Mouse (Mus musculus): ENCODE measurements around the gene Anapc15-ps. TPM values are rescaled to one million over a fixed set of nuclear protein-coding genes. Genes with fewer than 3 reads are reported as not detected.

The Anapc15-ps gene
- total RNA-seq, 2 experiments from 2014 or later: not detected

DNA sequence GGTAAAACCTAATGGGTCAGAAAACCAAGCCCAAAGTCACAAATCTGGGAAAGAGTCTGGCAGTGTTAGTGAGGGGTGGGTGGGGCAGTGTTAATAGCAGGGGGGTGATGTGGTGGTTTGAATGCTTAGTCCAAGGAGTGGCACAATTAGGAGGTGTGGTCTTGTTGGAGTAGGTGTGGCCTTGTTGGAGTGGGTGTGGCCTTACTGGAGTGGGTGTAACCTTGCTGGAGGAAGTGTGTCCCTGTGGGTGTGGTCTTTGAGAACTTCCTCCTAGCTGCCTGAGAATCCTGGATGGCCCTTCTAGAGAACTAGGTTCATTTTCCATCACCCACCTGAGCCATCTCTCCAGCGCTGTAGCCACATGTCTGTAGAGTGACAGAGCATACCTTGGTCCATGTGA is 16.6 kb upstream of the Anapc15-ps start:
- no peak for DNase-seq

DNA sequence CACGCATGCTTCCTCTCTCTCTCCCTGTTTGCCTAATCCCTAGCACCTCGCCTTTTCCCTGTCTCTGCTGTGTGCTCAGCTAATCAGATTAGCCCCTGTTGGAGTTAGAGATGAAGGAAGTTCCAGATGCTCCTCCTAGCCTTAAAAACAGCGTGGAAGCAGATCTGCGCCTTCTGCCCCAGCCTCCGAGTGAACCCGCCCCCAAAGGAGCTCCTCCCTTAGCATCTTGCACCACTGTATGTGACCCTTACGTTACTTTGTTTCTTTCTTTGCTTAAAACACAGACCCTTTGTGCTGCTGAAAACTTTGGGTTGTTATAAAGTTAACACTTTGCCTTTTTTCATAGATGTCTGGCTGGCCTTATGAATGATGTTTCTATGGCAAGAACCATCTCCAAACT is 15.8 kb upstream of the Anapc15-ps start:
- no peak for DNase-seq

DNA sequence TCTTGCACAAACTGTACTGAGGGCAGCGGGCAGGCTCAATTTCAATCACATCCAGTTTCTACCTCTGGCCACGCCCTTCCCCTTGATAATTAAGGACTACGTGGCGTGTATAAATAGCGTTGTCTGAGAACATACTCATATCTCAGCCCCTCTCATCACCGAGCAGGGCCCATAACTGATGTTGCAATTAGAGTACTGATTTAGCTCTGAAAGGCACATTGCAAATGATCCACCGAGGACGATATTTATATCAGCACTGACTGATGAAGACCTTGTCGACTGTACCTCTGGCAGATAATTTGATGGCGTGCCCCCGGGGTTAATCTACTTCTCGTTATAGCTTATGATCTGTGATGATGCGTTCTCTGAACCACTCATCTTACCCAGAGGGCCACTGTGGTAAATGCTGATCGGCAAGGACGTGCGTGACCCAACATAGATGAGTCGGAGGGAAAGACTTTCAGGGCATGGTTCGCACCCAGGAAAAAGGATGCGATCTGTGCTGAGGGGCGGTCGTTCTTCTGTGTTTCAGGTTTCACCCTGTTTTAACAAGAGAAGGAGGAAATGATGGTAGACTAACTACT is 14.4 kb upstream of the Anapc15-ps start:
- DNase-seq: no peak

GRCm38 (mm10) chr10:95686041-95686440 is 12.8 kb upstream of the Anapc15-ps start:
- no peak for DNase-seq

DNA sequence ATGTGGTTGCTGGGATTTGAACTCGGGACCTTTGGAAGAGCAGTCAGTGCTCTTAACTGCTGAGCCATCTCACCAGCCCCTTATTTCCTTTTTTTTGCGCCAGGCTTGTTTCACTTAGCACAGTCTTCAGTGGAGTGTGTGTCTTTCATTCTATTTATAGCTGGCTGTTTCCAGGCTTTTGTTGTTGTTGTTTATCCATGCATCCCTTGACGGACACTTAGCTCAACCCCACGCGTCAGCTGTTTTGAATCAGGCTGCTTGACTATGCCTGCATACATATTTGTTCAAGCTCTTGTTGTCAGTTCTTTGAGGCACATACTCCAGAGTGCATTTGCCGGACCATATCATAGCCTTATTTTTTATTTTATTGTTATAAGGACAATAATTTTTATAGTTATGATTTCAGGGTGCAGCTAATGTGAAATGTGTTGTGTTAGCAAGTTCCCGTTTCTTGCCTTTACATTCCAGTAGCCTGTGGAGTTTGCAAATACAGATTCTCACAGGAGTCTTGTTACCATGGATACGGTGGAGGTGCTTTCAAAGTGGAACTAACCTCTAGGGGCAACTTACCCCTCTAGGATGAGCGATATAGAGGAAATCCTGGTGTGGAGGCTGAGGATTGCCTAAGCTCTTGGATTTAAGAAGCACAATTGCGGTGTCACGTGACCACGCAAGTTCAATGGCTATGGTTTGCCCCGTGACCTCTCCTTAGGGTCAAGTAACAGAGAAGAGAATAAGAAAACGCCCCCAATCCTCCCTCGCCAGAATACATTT is 11.7 kb upstream of the Anapc15-ps start:
- DNase-seq: no peak

- DNase-seq: no peak
Observed at GRCm38 (mm10) chr10:95684250-95684649, 11.0 kb upstream of the Anapc15-ps start.

GRCm38 (mm10) chr10:95683735-95684134 is 10.5 kb upstream of the Anapc15-ps start:
- DNase-seq: no peak

GRCm38 (mm10) chr10:95682964-95683363 is 9.7 kb upstream of the Anapc15-ps start:
- no peak for DNase-seq

DNA sequence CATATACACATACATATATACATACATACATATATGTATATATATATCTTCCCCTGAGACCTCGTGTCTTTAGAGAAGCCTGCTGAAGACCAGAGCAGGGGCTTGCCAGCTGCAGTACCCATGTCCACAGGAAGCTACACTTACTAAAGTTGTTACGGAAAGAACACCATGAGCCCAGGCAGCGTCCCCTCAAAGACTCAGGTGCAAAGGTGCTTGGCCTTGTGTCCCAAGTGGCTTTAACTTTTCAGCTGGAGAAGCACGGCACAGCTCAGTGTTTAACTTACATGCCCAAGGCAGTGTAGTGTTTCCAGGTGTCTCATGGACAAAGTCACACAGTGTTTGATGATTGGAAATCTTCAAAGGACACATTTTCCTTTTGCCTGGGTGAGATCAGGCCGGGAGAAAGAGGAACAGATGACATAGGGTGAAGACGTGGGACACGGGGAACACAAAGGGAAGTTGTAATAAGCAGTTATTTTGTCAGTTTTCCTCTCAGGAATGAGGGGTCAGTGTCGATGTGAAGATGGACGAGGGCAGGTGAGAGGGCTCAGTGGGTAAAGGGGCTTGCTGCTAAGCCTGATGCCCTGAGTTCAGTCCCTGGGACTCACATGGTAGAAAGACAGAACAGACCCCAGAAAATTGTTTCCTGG is 9.0 kb upstream of the Anapc15-ps start:
- DNase-seq: no peak

- DNase-seq: no peak
Observed at GRCm38 (mm10) chr10:95681481-95681880, 8.2 kb upstream of the Anapc15-ps start.

DNA sequence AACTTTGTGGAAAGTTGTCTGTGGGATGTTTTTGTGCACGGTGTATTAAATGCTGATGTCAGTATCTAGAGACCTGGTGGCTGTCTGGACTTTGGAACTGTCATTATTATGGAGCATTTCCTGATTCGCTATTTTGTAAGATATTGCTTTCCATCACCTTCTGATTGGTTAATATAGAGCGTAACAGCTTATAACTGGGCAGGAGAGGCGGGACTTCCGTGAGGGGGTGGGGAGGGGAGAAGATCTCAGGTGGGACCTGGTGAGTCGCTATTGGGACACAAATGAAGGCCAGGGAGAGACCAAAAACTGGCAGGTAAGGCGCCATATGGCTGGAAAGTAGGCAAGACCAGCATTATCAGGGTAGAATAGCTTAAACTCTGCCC is 7.8 kb upstream of the Anapc15-ps start:
- no peak for DNase-seq

- DNase-seq: no peak
Observed at GRCm38 (mm10) chr10:95680153-95681057, 7.2 kb upstream of the Anapc15-ps start.

GRCm38 (mm10) chr10:95679131-95679530 is 5.9 kb upstream of the Anapc15-ps start:
- DNase-seq: no peak

DNA sequence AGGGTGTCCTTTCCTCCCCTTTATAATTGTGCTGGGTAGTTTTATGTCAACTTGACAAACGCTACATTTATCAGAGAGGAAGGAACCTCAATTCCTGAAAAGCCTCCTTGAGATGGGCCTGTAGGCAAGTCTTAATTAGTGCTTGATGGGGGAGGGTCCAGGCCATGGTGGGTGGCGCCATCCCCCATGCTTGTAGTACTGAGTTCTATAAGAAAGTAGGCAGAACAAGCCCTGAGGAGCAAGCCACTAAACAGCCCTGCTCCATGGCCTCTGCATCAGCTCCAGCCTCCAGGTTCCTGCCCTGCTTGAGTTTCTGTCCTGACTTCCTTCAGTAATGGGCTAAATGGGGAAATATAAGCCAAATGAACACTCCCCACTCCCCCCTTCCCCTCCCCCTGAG is 5.4 kb upstream of the Anapc15-ps start:
- no peak for DNase-seq

- no peak for DNase-seq
Observed at GRCm38 (mm10) chr10:95678241-95678640, 5.0 kb upstream of the Anapc15-ps start.

DNA sequence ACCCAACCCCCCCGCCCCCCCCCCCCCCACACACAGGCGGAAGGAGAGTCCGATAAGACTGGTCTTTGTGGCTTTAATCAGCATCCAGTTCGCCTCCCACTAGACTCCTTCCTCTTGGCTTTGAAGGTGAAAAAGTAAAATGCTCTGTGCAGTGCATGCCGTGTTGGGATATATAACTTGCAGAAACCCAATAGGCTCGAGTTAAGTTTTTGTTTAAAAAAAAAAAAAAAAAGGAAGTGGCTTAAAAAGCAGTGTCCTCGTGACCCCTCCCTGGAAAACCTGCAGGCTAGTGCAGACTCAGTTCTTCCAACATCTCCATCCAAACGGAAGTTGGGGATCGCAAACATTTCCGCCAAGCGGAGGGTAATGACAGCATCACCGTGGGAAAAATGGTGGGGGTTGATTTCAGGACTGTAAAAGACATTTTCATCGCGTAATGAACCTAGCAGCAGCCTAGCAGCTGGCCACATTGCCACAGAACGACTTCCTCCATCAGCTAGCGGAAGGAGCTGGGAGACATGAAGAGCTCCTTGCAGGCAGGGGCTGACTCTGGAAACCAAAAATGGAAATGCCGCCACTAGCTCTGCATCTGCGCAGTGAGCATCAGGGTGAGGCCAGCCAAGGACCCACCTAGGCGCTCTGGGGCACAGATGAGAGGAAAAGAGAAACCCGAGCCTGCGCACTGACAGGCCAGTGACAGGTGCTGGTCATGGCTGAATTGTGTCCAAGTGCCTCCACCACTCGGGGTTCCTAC is 4.3 kb upstream of the Anapc15-ps start:
- DNase-seq: peak; percentile 11 to 23

- DNase-seq: no peak
Observed at GRCm38 (mm10) chr10:95676991-95677355, 3.7 kb upstream of the Anapc15-ps start.

DNA sequence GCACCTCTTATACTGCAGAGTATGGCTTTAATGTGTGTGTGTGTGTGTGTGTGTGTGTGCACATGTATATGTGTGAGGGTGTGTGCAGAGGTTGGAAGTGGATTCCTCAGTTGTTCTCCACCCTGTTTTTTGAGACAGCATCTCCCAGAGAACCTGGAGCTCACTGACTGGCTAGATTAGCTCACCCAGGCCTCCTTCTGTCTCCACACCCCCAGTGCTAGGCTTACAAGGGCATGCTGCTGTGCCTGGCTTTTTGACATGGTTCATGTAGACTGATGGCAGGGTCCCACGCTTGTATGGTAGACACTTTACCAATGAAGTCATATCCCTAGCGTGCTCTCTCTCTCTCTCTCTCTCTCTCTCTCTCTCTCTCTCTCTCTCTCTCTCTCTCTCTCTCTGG is 3.1 kb upstream of the Anapc15-ps start:
- no peak for DNase-seq

DNA sequence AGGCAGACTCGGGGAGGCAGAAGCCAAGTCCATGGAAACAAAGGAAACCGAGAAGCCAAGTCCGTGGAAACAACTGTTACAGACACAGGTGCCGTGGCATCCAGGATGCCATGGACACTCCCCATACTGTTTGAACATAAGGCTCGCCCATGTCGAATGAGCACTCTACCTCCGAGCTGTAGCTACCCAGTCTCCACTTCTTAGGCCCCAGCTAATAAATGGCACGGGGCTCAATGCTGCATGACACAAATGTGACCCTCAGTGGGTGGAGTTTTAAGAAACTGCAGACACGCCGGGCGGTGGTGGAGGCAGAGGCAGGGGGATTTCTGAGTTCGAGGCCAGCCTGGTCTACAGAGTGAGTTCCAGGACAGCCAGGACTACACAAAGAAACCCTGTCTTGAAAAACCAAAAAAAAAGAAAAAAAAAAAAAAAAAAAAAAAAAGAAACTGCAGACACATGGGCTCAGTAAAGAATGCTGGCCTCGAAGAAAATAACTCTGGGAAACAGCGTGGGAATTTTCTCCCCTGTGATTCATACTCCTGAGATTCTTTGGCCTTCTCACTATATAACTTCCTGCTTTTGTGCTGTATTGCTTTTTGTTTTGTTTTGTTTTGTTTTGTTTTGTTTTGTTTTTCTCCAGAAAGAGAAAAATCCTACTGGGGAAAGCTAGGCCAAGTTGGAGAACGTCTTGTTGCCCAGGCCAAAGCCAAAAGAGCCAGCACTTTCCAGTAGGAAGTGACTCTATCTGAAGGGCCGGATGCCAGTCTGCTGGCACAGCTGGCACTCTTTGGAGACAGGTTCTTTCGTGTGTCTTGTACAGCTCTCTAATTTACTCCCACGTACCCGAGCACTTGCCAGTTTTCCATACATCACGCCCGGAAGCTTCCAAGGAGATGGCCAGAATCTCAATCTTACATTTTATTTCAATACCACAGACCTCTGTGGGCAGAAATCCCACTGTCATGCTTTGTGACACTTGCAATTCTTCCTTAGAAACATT is 2.2 kb downstream of the Anapc15-ps start:
- no peak for DNase-seq

GRCm38 (mm10) chr10:95669872-95670271 is 3.4 kb downstream of the Anapc15-ps start:
- no peak for DNase-seq

DNA sequence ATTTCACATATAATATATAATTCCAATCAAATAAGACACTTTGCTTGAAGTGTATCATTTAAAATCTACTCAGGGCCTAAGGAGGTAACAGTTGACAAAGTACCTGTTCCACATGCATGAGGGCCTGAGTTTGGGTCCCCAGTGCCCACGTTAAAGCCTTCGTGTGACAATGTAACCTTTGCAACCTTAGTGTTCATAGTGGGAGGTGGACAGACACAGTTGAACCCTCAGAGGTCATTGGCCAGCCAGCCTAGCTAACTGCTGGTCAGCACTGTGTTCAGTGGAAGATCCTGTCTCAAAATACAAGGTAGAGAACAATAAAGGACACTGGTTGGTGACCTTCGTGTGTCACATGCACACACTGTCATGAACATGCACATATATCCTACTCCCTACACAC is 4.2 kb downstream of the Anapc15-ps start:
- DNase-seq: no peak
